Mouse (Mus musculus) liver, adult (tissue): ENCODE data around the gene Fgf3.

Experiments
- GATA4 ChIP-seq: IDR thresholded peaks from 2 replicates; pipeline ENCODE4 v1.6.1; 2014; ENCODE audit warnings: mild to moderate bottlenecking, low read length; ENCODE audit not compliant: insufficient replicate concordance

Gene Fgf3

DNA sequence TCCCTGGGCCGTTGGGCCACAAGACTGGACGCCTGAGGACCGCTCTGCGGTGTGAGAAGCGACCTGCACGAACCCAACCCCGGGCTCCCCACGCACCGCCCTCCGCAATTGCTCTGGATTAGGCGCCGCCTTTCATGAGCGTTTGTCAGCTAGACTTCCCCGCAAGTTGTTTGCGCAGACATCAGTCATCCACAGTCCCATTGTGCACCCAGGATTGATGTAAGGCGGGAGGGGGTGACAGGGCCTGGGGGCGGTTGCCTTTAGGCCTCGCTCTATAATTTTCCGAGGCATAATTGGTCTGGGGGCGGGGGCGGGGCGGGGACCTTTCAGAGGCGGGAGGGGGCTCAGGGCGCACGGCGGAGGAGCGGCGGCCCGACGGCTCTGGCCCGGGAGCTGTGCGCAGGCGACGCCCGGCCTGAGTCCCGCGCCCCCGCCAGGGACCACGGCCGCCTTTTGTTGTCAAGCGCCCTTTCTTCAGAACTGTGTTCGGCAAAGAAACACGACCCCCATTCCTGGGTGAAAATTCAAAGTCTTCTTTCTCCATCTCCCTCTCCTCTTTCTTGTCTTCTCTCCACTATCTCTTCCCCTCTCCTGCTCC lies at the start of gene Fgf3:
Fgf3 (plus strand) TSS at position 193 of the 598 bp plus-strand sequence.
- TF ChIP-seq GATA4: no peak

DNA sequence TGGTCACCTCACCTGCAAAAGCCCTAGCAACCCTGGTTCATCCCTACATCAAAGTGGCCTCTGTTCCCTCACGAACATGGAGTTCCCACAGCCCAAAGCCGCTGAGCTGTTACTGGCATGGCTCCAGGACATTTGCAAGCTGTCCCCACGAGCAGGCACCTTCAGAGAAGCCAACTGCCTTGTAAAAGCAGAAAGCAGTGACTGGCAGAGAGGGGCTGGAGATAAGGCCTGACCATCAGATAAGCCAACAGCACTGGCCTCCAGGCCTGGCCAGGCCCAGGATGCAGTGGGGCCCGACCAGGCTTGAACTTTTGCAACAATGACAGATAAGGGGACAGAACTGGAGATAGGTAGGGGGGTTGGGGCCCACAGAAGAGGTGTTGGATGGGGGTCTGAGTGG lies 49.3 kb upstream of the Fgf3 start:
- TF ChIP-seq GATA4: no peak

DNA sequence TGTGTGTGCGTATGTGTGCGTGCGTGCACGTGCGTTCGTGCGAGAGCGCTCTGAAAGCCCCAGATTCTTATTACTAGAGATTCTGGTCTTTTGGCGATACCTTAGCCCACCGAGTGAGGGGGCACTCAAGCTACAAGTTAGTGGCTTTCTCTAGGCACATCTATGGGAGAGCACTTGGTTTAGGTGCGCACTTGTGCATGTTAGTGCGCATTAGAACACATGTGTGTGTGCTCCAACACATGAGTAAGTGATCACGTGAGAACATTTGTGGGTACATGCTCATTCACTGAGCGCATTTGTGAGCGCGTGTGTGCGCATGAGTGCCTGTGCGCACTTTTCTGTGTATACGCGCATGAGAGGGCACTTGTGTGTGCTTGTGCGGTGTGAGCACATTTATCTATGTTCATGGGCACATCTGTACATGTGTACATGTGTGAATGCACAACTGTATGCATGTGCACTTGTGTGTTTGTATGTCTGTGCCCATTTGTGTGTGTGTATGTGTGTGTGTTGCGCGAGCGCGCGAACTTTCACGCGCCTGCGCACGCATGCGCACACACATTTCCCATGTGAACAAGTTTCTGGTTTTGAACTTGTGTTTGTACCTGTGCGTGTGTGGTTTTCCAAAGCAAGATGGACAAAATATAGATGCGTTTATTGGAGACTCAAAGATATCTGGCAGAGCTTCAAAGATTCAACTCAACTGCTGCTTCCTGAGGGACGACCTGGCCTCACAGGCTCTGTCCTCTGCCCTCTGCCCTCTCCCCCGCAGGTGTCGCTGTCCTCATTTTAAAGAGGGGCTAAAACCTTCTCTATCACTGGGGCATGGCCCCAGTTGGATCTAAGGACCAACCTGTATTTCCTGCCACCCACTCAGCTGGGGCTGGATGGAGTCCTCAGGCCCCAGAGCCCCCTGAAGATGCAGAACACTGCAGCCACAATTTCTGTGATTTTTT lies 48.0 kb upstream of the Fgf3 start:
- TF ChIP-seq GATA4: no peak

DNA sequence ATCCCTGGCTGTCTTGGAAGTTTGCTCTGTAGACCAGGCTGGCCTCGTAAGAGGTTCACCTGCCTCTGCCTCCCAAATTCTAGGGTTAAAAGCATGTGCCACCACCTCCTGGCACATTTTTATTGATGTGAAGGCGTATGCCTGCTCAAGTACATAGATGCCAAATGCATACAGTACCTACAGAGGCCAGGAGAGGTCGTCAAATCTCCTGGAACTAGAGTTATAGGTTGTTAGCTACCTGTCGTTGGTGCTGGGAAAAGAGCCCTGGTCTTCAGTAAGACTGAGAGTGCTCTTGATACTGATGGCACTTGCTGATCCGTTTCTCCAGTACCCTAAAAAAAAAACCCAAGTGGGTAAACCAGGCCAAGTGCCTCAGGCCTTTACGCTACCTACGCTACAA lies 46.5 kb upstream of the Fgf3 start:
- no peak for TF ChIP-seq GATA4

DNA sequence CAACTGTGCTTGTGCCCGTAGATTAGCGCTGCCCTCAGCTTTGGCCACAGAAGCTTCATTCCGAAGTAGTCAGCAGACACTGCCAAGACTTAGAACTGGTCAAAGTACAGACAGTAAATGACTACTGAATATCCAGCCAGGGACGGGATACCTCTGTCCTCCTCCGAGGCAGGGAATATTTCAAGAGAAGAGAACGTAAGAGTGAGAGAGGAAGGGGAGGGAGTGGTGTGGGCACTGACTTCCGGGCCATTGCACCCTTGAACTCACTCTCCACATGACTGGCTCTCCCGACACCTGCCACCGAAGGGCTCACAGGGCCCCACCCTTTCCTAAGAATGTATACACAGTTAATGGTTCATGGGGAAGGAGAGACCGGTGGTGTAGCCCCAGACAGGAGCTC lies 44.6 kb upstream of the Fgf3 start:
- no peak for TF ChIP-seq GATA4

DNA sequence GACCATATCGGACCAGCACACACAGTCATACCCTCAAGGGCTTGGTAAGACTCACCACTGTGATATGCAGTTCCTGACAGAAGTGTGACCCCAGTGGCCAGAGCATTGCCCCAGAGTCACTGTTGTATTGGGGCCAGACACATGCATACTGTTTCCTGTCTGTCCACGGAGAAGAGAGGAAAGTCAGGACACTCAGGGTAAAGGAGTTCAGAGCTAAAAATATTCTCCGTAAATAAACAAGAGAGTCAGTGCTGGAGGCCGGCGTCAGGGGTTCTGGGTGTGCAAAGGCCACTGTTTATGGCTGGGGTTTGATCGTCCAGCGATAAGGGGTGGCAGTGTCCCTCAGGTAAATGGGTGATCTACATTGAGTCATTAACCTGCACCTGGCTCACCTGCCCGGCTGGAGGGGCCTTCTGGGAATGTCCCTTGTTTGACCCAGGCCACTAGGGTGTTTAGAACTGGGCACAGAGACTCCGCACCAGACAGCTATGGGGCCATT lies 41.9 kb upstream of the Fgf3 start:
- no peak for TF ChIP-seq GATA4

DNA sequence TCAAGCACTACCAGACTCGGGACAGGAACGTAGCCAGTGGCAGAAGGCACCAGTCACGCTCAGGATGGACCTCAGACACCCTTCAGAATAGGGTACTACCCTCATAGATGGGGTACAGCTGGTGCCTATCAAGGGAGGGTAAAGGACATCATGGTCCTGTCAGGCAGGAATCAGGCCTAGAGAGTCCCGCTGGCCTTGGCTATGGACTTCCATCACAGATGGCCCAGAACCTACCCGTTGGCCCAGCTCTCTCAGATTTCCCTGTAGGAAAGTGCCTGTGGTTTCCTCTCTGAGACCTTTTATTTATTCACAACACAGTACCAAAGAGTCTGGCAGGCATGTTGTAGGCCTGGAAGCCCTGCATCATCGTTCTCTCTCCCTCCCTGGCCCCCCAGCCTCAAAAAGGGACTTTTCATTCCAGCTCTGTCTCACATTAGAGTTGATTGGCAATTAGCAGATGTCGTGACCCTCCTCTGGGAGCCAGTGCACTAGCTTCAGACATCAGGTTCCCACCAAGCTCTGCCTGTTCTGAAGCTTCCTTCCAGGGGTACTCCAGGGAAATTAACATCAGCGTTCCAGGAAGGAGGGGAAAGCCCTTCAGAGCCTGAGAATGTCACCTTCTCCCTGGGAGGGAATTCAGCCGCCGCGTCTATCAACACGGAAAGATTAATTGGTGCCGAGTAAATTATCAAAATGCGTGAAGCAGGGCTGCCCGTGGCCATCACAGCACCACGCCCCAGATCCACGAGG lies 40.7 kb upstream of the Fgf3 start:
- no peak for TF ChIP-seq GATA4

DNA sequence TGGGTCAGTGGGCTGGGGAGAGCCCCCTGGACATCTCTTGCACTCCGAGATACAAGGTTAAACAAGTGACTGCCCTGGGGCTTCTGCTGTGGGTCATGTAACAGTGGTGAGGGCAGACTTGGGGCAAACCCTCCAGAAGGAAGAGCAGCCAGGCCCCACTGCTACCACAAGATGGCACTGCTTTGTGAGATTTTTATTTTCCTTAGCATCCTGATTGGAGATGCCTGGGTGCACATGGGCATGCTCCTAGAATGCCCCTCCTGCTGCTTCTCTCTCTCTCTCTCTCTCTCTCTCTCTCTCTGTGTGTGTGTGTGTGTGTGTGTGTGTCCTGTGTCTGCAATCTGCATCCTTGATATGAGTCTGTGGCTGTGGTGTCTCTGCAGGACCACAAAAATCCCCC lies 39.4 kb upstream of the Fgf3 start:
- TF ChIP-seq GATA4: no peak

DNA sequence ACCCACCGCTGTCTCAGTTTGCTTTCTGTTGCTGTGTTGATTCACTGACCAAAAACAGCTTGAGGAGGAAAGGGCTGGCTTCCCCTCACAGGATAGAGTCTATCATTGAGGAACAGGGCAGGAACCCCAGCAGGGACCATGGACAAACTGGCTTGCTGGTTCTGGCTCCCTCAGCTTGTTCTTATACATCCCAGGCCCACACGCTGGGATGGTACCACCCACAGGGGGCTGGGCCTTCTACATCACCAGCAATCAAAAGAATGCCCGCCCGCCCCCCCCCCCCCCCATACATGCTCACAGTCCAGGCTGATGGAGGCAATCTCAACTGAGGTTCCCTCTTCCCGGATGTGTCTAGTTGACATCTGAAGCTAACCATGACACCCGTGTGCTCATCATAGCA lies 30.8 kb upstream of the Fgf3 start:
- no peak for TF ChIP-seq GATA4

DNA sequence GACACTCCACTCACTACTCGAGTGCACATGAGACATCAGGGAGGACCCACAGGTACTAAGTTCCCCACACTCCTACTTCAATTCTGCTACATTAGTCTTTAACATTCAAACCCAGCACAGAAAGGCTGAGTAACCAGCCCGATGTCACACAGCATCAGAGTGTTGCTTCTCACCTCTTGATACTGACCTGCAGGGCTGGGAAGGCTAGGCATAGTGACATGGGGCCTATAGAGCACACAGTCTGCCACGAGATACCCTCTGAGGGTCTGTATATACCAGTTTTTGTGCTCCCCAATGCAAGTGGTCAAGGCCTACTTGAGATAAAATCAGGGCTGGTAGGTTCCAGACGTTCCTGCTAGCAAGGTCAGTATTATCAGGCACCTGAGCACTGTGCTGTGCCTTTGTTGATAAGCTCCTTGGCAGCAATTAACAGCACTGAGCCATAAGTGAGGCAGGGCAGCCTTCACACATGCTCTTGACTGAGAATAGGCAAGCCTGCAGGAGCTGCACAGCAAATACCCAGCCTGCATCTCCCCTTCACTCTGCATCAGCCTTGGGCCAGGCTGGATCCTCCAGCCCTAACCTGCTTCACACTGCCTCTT lies 29.8 kb upstream of the Fgf3 start:
- TF ChIP-seq GATA4: no peak

DNA sequence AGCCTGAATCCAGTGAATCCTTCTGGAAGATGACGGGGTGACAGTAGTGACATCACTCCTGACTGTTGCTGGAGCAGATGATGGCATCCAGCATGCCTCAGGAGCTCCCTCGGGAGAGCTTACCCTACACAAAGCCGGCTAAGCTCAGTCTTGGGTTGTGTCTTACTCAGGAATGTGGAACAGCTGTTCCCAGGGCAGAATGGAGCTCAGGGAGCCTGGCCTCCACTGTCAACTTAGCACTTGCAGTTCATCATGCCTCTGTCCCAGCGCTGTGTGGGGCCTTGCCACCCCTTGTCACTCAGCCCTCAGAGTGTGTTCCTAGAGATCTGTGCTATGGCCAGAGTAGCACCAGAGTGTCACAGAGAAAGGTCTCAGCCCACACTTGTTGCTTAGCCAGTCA lies 26.4 kb upstream of the Fgf3 start:
- TF ChIP-seq GATA4: no peak

DNA sequence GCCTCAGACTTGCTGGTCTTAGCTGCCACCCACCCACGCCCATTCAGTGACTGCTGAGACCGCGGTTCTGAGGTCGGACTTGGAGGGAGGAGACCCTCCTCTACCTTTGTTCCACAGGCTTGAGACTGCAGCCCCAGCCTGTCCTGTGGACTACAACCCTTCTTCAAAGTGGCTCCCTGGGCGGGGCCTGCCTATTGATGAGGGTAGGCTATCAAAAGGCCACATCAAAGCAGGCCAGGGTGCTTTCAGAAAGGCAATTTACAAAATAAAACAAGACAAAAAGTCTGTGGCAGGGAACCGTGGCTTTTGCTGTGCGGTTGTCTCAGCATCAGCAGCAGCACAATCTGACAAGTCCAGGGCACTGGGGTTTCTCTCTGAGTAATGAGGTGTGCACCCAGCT lies 16.0 kb upstream of the Fgf3 start:
- TF ChIP-seq GATA4: no peak

DNA sequence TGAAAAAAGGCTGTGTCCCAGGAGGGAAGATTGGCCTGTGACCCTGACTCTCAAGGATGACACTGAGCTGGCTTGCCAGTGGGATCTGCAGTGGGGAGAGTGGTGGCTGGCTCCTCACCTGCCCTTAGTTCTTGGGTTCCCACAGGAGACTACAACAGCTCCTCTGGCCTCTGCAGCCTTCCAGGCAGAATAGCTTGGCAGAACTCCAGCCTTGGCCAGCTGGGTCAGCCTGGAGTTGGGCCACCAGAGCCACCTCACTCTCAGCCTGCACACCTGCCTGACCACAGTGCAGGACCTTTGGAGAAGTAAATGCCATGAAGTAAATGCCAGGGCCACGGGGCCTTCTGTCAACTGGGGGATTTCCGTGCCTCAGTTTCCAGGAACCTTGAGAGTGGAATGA lies 13.9 kb upstream of the Fgf3 start:
- no peak for TF ChIP-seq GATA4

DNA sequence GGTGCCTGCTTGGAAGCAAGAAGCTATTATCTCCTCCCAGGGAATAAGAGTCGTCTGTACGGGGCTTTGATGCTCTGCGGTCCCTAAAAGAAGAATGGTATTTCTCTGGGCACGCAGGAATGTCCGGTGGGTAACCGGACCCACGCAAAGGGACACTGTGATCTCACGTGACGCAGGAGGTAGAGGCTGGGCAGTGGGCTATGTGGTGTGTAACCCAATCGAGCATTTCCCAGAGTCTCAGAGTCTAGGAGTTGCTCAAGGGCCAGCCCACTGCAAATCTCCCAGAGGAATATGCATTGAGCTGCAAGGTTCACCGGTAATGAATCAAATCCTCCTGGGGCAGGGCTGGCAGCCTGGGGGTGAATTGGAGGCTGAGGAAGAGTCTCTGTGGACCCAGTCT lies 9.5 kb upstream of the Fgf3 start:
- no peak for TF ChIP-seq GATA4

DNA sequence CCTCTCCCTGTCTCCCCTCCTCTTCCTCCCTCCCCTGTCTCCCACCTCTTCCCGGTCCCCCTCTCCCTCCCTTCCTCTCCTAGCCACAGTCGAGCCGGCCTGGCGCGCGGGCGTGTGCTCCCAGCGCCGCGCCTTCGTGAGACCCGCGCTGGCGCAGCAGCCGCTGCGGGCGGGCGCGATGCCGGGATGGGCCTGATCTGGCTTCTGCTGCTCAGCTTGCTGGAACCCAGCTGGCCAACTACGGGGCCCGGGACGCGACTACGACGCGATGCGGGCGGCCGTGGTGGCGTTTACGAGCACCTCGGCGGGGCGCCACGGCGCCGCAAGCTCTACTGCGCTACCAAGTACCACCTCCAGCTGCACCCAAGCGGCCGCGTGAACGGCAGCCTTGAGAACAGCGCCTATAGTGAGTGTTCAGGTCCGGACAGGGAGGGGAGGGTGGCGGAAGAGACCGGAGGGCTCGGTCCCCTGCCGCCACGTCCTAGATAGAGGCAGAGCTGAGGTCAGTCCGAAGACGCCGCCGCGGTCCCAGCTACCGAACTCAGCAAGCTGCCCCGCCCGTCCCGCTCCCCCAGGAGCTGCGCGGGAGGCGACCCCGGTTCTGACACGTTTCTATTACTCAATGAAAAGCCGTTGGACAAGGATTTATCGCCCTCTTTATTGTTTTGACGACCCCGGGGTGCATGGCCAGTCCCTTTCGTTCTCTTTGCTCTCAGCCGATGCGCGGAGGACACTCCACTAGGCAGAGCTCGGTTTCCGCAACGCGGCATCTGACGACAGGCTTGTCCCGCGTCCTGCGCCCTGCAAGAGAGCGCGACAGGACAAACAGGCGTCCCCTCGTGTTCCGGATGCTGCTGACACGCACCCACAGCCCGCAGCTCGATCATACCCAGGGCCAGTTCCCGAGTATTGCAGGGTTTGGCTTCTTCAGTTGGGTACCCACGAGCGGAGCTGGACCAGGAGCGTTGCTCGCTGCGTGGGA lies 930 bp downstream of the Fgf3 start:
- TF ChIP-seq GATA4: no peak

DNA sequence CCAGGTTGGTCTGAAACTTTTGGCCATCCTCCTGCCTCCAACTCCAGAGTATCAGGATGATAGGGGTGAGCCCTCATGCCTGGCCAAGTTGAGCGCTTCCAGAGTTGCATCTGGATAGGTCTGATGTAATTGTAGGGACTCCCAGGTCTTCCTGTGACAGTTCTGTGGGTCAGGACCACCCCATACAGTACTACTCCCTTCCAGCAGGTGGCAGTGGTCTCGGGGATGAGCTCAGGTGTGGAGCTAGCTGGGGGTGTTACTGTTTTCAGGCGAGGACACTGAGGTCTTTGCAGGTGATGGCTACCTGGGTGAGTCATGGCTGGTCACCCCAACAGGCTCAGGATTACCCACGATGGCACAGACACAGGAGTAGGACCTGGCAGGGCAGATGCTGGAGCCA lies 8.3 kb downstream of the Fgf3 start:
- TF ChIP-seq GATA4: no peak
